Mouse (Mus musculus) midbrain, embryonic 16.5 days (tissue): ENCODE measurements around the gene Coro1c. TPM values are rescaled to one million over a fixed set of nuclear protein-coding genes. Genes with fewer than 3 reads are reported as not detected.

ENCODE experiments used
- ATAC-seq: fragments of 200-750 bp; cut with Nextera tagmentation; 2 replicates; pipeline ENCODE4 v1.8.0; 2017; ENCODE audit warnings: moderate TSS enrichment
- H3K27ac ChIP-seq: fragments of 300-500 bp; sonication (generic); 2 replicates; pipeline ENCODE4 v1.5.1; 2014; ENCODE audit warnings: mild to moderate bottlenecking, low read length, mixed read lengths
- H3K27me3 ChIP-seq: fragments of 300-500 bp; sonication (generic); 2 replicates; pipeline ENCODE4 v1.6.1; 2014; ENCODE audit warnings: low read depth, low read length, mixed read lengths; ENCODE audit not compliant: control insufficient read depth, insufficient read depth
- H3K36me3 ChIP-seq: fragments of 300-500 bp; sonication (generic); 2 replicates; pipeline ENCODE4 v1.6.1; 2014; ENCODE audit warnings: mild to moderate bottlenecking, low read length, moderate library complexity, mixed read lengths; ENCODE audit not compliant: control insufficient read depth, insufficient read depth
- H3K4me1 ChIP-seq: fragments of 300-500 bp; sonication (generic); 2 replicates; pipeline ENCODE4 v1.6.1; 2014; ENCODE audit warnings: mild to moderate bottlenecking, low read length, mixed read lengths; ENCODE audit not compliant: control insufficient read depth, insufficient read depth
- H3K4me2 ChIP-seq: fragments of 300-500 bp; sonication (generic); 2 replicates; pipeline ENCODE4 v1.6.1; 2014; ENCODE audit warnings: mild to moderate bottlenecking, low read length, mixed read lengths
- H3K4me3 ChIP-seq: fragments of 300-500 bp; sonication (generic); 2 replicates; pipeline ENCODE4 v1.5.1; 2014; ENCODE audit warnings: low read depth, mild to moderate bottlenecking, low read length, moderate library complexity, mixed read lengths
- H3K9ac ChIP-seq: fragments of 300-500 bp; sonication (generic); 2 replicates; pipeline ENCODE4 v1.6.1; 2014; ENCODE audit warnings: low read depth, low read length, mixed read lengths
- H3K9me3 ChIP-seq: fragments of 300-500 bp; sonication (generic); replicated peaks from 2 replicates; pipeline ENCODE4 v1.6.1; 2014; ENCODE audit warnings: mild to moderate bottlenecking, low read length, mixed read lengths; ENCODE audit not compliant: control insufficient read depth, poor library complexity, severe bottlenecking
- WGBS: fragments of 180-500 bp; shearing (Covaris S2); extraction: QIAGEN DNeasy Blood & Tissue Kit; methylation state at CpG from one replicate; pipeline ENCODE4 v1.1.7; 2014; 5-methylcytosine and 5-hydroxymethylcytosine counted together
- polyA plus RNA-seq: library from polyadenylated mRNA; unstranded; fragments of >200 nt; fragmentation: Nextera tagmentation; extraction: Ambion mirVana; gene quantifications from 2 replicates; pipeline ENCODE4 v1.2.1, GENCODE M21; 2015

Coro1c gene
- polyA plus RNA-seq, 1 experiment from 2014 or later = 209 TPM

DNA sequence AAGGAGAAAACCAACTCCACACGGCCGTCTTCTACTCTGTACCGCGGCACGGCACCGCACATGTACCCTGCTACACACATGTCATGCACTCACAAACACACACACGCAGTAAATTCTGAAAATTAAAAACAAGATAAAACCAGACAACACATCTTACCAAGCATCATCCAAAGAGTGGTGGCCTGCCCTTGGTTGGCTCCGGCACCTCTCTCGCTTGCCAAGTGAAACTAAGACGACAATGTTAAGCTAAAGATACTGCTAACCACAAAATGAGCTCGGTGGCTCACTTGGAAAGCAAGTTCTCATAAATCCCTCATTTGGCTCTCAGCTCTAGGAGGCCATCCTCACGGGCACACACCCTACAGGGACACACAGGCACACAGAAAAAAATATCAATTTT is 9.0 kb downstream of the Coro1c start:
- no peaks in the 10 kb centered on the region for H3K27me3 ChIP-seq
- 95% methylated on average over 12 of the region's 12 CpGs for WGBS
- no peaks in the 10 kb centered on the region for H3K36me3 ChIP-seq
- no peak overlapping the region for H3K27ac ChIP-seq
- H3K4me2 ChIP-seq = no peak overlapping the region
- H3K4me3 ChIP-seq = no peak overlapping the region
- no peak overlapping the region for H3K9ac ChIP-seq
- no peak for ATAC-seq
- no peaks in the 10 kb centered on the region for H3K9me3 ChIP-seq
- H3K4me1 ChIP-seq = peaks cover 29% of the 10 kb centered on the region

DNA sequence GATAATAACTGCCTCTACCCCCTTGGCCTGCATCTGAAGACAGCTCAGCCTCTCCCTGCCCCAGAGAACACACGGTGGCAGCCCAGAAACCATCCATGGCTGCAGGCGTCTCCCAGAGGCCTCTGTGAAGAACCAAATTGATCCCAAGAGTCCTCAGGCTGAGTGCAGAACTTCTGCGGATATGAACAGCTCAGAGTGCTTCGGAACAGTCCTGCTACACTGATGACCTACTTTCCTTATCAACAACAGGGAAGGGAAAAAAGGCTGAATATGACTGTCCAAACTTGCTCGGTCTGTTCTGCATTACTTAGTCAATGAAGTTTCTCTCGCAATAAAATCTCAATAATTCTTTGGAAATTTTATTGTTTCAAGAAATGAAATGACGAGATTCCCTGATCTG is 16.6 kb downstream of the Coro1c start:
- Histone ChIP-seq H3K27ac (peak overlapping the region; percentile 24; the same call in 1 of the 2 replicates), H3K4me1 (peaks cover 26% of the 10 kb centered on the region), H3K9ac (no peak overlapping the region), H3K27me3 (no peaks in the 10 kb centered on the region), H3K9me3 (no peaks in the 10 kb centered on the region), H3K36me3 (no peaks in the 10 kb centered on the region), H3K4me3 (no peak overlapping the region), H3K4me2 (no peak overlapping the region)
- no peak for ATAC-seq
- WGBS = 87% methylated on average over 7 of the region's 7 CpGs

DNA sequence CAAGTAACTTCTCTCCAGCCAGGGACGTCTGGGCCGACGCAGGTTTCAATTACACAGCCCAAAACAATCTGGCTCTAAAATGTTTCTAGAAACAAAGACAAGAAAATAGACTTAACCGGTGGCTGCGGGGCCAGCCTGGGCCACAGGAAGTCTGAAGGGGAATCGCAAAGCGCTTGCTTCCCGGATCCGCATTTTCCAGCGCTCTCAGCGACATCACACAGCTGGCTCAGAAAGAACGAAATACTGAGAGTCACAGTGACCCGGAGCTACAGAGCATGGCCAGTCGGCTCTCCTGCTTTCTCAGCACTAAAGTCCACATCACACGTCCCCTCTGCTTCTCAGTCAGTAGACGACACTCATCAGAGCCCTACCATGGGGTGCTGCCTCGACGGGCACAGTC is 17.7 kb downstream of the Coro1c start:
- Histone ChIP-seq H3K36me3 (no peaks in the 10 kb centered on the region), H3K9me3 (no peaks in the 10 kb centered on the region), H3K27me3 (no peaks in the 10 kb centered on the region), H3K4me3 (no peak overlapping the region), H3K9ac (no peak overlapping the region), H3K27ac (no peak overlapping the region), H3K4me2 (no peak overlapping the region), H3K4me1 (peaks cover 27% of the 10 kb centered on the region)
- WGBS = 84% methylated on average over 18 of the region's 18 CpGs
- no peak for ATAC-seq

DNA sequence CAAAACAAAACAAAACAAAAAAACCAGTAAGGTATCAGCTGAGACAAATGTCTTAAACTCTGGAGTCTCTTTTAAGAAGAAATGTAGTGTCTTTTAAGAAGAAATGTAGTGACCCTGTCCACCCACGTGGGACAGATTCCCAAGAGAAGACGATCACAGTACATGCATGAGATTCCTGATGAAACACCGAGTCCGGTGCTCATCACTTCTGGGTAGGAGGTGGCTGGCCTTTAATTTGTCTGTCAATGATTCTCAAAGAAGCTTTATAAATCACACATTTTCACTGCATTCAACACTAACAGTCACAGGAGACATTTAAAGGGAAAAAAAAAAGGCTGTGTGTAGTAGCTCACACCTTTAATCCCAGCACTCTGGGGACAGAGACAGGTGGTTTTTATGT is 18.6 kb downstream of the Coro1c start:
- no peaks in the 10 kb centered on the region for H3K9me3 ChIP-seq
- no peak overlapping the region for H3K9ac ChIP-seq
- ATAC-seq = no peak
- H3K4me1 ChIP-seq = peaks cover 32% of the 10 kb centered on the region
- H3K27ac ChIP-seq = 0 out of 2 replicates have a peak overlapping the region, but pooled peaks have one; percentile 1
- H3K27me3 ChIP-seq = no peaks in the 10 kb centered on the region
- H3K4me2 ChIP-seq = no peak overlapping the region
- H3K4me3 ChIP-seq = no peak overlapping the region
- no peaks in the 10 kb centered on the region for H3K36me3 ChIP-seq
- WGBS = 59% methylated on average over 4 of the region's 4 CpGs

DNA sequence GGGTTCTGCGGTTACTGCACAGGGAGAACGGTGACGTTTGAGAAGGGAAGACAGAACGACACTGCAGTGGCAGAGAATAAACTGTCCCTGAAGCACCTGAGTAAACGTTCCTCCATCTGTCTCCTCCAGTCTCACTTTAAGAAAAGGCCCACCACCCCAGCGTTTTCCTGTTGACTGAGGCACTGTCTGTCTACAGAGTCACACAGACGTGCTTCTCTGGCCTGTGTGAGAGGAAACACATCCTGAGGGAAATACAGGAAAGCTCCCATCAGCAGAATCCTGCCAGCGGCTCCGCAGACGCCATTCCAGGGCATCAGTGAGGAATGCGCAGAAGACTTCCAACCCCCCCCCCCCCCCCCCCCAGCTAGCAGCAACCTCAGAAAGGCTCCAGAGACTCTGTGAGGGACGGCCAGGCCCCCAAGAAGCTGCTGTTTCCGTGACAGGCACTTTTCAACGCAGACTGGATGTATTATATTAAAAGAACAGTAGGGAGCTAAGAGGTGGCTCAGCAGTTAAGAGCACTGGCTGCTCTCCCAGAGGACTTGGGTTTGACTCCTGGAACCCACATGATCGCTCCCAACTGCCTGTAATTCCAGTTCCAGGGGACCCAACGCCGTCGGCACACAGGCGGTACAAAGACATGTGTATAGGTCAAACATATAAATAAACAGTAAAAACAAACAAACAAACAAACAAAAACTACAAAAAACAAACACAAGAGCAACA is 19.2 kb downstream of the Coro1c start:
- peak overlapping the region; percentile 61 for H3K27ac ChIP-seq
- peaks cover 32% of the 10 kb centered on the region for H3K4me1 ChIP-seq
- 26% methylated on average over 19 of the region's 19 CpGs for WGBS
- no peak overlapping the region for H3K4me3 ChIP-seq
- no peaks in the 10 kb centered on the region for H3K36me3 ChIP-seq
- H3K4me2 ChIP-seq = 0 out of 2 replicates have a peak overlapping the region, but pooled peaks have one; percentile 0
- ATAC-seq = no peak
- no peak overlapping the region; the same call in 1 of the 2 replicates for H3K9ac ChIP-seq
- no peaks in the 10 kb centered on the region for H3K9me3 ChIP-seq
- no peaks in the 10 kb centered on the region for H3K27me3 ChIP-seq

DNA sequence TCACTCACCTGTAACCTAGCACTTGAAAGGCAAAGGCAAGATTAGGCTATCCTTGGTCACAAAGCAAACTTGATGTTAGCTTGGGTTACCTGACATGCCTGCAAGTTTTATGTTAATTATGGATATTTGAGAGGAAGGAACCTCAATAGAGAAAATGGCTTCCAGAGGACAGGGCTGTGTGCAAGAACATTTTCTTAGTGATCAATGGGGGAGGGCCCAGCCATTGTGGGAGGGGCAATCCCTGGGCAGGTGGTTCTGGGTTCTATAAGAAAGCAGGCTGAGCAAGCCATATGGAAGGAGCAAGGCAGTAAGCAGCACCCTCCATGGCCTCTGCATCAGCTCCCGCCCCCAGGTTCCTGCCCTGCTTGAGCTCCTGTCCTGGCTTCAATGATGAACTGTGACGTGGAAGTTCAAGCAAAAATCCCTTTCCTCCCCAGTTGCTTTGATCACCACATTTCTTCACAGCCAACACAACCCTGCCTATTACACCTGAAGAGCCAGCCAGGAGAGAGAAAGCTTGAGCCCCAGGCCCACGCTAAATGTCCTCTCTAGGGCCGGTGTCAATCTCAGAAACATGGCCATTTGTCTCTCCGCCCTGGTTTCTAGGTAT is 20.3 kb downstream of the Coro1c start:
- no peak overlapping the region for H3K4me3 ChIP-seq
- no peak overlapping the region for H3K4me2 ChIP-seq
- H3K27ac ChIP-seq = 0 out of 2 replicates have a peak overlapping the region, but pooled peaks have one; percentile 38
- no peak for ATAC-seq
- 88% methylated on average over 5 of the region's 5 CpGs for WGBS
- no peaks in the 10 kb centered on the region for H3K27me3 ChIP-seq
- H3K36me3 ChIP-seq = no peaks in the 10 kb centered on the region
- H3K9ac ChIP-seq = no peak overlapping the region
- no peaks in the 10 kb centered on the region for H3K9me3 ChIP-seq
- H3K4me1 ChIP-seq = peaks cover 38% of the 10 kb centered on the region

DNA sequence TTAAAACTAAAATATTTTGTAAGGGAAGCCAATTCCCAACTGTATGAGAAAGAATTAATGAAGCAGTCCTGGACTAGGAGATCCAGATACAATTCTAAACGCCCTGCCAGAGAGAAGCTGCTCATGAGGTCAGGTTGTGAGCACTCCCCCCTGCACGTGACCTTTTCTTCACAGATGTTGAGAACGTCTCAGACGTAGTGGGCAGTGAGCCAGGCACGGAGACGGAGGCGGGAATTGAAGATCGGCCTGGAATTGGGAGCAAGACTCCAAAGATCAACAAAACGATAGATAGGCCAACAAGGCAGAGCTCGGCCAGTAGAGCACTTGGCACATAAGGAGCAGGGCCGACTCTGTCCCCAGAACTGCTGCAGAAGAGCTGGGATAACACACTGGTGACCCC is 21.4 kb downstream of the Coro1c start:
- no peak overlapping the region for H3K4me2 ChIP-seq
- H3K4me1 ChIP-seq = peaks cover 48% of the 10 kb centered on the region
- no peak for ATAC-seq
- H3K9me3 ChIP-seq = no peaks in the 10 kb centered on the region
- H3K27ac ChIP-seq = no peak overlapping the region
- 62% methylated on average over 11 of the region's 11 CpGs for WGBS
- H3K4me3 ChIP-seq = no peak overlapping the region
- H3K27me3 ChIP-seq = no peaks in the 10 kb centered on the region
- no peaks in the 10 kb centered on the region for H3K36me3 ChIP-seq
- no peak overlapping the region for H3K9ac ChIP-seq

DNA sequence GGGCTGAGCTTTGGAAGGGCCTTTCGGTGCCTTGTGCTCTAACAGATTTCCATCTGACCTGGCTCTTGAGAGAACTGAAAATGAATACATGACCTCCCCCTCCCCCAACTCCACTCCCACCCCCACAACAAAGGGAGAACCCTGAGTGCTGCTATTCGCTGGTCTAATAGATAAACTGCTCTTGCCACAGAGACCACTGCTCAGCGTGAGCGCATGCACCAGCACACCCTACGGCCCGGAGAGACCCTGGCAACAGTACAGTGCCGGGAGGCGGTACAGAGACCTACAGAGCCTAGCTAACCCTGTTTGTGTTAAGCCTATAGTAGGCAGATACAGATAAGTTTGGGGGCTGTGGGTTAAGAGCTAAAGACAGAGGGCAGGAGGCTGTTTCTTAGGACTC is 22.9 kb downstream of the Coro1c start:
- Histone ChIP-seq H3K4me3 (no peak overlapping the region), H3K4me2 (no peak overlapping the region), H3K27ac (no peak overlapping the region), H3K9me3 (no peaks in the 10 kb centered on the region), H3K36me3 (peaks cover 8% of the 10 kb centered on the region), H3K4me1 (peaks cover 42% of the 10 kb centered on the region), H3K27me3 (no peaks in the 10 kb centered on the region), H3K9ac (no peak overlapping the region)
- ATAC-seq = no peak
- WGBS = 35% methylated on average over 8 of the region's 8 CpGs

DNA sequence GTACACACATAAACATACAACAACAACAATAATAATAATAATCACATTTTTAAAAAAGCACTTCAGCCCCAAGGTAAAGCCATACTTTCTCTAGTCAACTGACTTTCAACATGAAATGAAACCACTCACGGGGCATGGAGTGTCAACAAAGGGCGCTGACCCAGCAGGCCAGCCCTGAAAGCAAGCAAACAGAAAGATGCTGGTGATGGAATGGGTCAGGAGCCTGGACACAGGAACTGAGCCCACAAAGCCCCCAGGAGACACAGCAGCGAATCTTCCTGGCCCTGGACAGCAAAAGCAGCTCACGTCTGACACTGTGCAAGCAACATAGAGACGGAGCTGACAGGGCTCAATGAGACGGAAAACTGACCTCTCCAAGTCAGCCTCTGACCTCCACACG is 23.8 kb downstream of the Coro1c start:
- no peak for ATAC-seq
- H3K27ac ChIP-seq = no peak overlapping the region
- no peak overlapping the region for H3K9ac ChIP-seq
- no peaks in the 10 kb centered on the region for H3K27me3 ChIP-seq
- 73% methylated on average over 7 of the region's 7 CpGs for WGBS
- H3K36me3 ChIP-seq = peaks cover 12% of the 10 kb centered on the region
- H3K9me3 ChIP-seq = no peaks in the 10 kb centered on the region
- H3K4me1 ChIP-seq = peaks cover 36% of the 10 kb centered on the region
- no peak overlapping the region for H3K4me3 ChIP-seq
- no peak overlapping the region for H3K4me2 ChIP-seq
